Mouse (Mus musculus) lung, postnatal 0 days (tissue): ENCODE data around the gene Ypel2.

Source experiments
- CTCF ChIP-seq: IDR thresholded peaks from 2 replicates; pipeline ENCODE4 v1.5.1; 2016; ENCODE audit warnings: antibody characterized with exemption, mild to moderate bottlenecking
- EP300 ChIP-seq: IDR thresholded peaks from 2 replicates; pipeline ENCODE4 v1.6.1; 2016; ENCODE audit warnings: antibody characterized with exemption, mild to moderate bottlenecking, control low read depth

DNA sequence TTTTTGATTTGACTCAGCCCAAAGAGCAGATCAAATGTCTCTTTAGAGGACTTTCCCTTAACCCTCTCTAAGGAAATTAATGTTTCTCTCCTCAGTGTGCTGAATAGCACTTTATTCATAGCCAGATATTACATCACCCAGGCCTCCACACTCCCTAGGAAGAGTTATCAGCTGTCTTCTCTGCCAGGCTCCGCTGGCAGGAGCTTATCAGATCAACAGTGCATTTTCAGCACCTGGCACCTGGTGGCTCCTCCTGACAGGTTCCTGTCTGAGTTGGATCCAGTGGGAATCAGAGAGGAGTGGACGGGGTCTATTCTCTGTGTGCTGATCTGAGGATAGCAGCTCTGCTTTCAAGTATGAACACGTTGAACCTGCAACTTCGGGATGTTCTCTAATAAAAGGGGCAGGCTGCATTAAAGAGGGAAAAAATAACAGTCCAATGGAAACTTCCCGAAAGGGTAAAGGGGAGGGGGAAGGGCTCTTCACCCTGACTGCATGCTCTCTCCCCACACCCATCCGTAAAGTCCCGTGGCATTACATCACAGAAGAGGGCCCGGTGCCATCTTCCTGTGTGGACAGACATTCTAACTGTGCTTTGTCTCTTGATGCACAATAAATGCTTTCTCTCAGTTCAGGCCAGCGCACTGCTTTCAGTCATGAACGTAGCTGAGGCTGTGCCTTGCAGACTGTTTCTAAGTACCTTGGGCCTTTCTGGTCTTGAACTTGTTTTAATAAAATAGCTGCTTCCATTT lies 8.7 kb upstream of the Ypel2 start:
- TF ChIP-seq CTCF (no peak), EP300 (no peak)
